Comparison of ENCODE assay signal across 17 mouse cellular contexts in the genomic region with DNA sequence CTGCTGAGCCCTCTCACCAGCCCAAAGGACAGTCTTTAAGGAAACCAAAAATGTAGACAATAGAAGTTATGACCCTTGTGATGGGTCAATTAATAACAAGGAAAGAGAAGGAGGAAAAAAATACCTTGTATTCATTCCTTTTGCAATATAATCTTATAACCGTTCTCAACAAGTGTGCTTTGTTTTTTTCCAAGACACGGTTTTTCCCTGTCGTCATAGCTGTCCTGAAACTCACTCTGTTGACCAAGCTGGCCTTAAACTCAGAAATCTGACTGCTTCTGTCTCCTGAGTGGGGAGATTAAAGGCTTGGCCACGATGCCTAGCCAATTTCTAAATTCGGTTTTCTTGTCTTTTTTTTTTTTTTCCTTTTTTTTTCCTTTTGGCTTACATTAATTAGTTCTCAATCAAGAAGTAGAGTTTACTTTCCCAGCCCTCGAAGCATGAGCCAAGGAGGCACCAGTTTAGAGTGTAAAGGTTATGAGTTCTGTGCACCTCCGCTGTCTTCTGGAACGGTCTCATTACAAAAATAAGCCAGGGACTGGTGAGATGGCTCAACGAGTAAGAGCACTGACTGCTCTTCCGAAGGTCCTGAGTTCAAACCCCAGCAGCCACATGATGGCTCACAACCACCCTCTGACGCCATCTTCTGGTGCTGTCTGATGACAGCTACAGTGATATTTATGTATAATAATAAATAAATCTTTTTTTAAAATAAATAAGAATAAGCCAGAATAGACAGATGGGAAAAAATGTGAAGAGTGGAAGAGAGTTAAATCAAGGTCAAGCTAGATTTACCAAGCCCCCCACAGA. TPM values are rescaled to one million over a fixed set of nuclear protein-coding genes. Genes with fewer than 3 reads are reported as not detected.
A peak's percentile ranks its signal among the peaks of the same experiment; 100 is the strongest.
DNase-seq lines count a peak whose midpoint lies in the region; TF ChIP-seq lines count a peak whose summit lies in the region.
"Had no signal": no experiment of that assay in that cellular context is flagged by ENCODE, and none has a peak within 500 bp of the region (broad histone marks: within the 10 kb centered on the region; RNA-seq: fewer than 3 reads in every experiment).

No protein-coding gene starts in this region.

- dilution Hi-C loops in CH12.LX (cut with MboI; ENCODE audit: extremely low pct_ligation_motif_present, extremely low pct_unique_long_range_greater_than_20kb, low sequenced_read_pairs): no loop called here

- H3K4me3 ChIP-seq in CH12.LX (replicated peaks in 1 of 3; ENCODE audit: low read depth in 2 of 3, low read length in 2 of 3, poor library complexity in 1 of 3) (no peak overlapping the region), ES-Bruce4 (ENCODE audit: low read depth, low read length) (no peak overlapping the region)

- peak overlapping the region; percentile 75 for H3K4me2 ChIP-seq in CH12.LX (ENCODE audit: insufficient read depth, low read depth, poor library complexity, severe bottlenecking)

- TF ChIP-seq EP300 in CH12.LX (IDR thresholded peaks at IDR 0.05; ENCODE audit: low read length) (peak; percentile 70), ES-Bruce4 (IDR thresholded peaks at IDR 0.05; ENCODE audit: insufficient read depth, low read depth, low read length) (no peak)

- H3K9ac ChIP-seq in CH12.LX (ENCODE audit: insufficient read depth, low read depth) (no peak overlapping the region; the same call in 1 of the 2 replicates), ES-Bruce4 (ENCODE audit: low read depth, poor library complexity, severe bottlenecking) (no peak overlapping the region)

- no peak for TF ChIP-seq POLR2A in CH12.LX (IDR thresholded peaks at IDR 0.05; ENCODE audit: low read depth, low read length)
- no peak for TF ChIP-seq POLR2A in ES-Bruce4 (IDR thresholded peaks at IDR 0.05; ENCODE audit: insufficient read depth, low read length)

- H3K4me1 ChIP-seq in CH12.LX (ENCODE audit: control insufficient read depth in 1 of 2, insufficient read depth in 2 of 2) (peaks cover 3% of the 10 kb centered on the region in 2 experiments; a peak in 3 of 4 replicates), ES-Bruce4 (ENCODE audit: control insufficient read depth, insufficient read depth, low read length) (no peaks in the 10 kb centered on the region)

- peak; percentile 17 for DNase-seq in heart, adult 11 months
- no peak for DNase-seq in heart, adult 8-10 months (ENCODE audit: low spot score)
- DNase-seq in A20 (ENCODE audit: low read depth, low spot score) (peak; percentile 55), CH12.LX (ENCODE audit: extremely low read depth) (no peak)
- DNase-seq in adrenal gland, adult 8-10 months: no peak
- DNase-seq in frontal cortex, postnatal 36 days (ENCODE audit: low spot score in 2 of 2): no peak
- no peak for DNase-seq in layer of hippocampus, adult 9-11 months
- DNase-seq: adrenal gland, postnatal 25 days; B cell, adult 2 months; cerebellum, adult 11 months; cerebellum, adult 11-12 months; cerebellum, adult 18-20 months; cerebellum, adult 2 months; cerebellum, adult 8-10 months; cerebellum, adult 9-10 months had no signal

- no peak overlapping the region for H3K27ac ChIP-seq in CH12.LX (ENCODE audit: insufficient read depth, low read depth)
- H3K27ac ChIP-seq in ES-Bruce4 (ENCODE audit: insufficient read depth, low read length): no peak overlapping the region

- no peaks in the 10 kb centered on the region for H3K9me3 ChIP-seq in CH12.LX (replicated peaks; ENCODE audit: low read length)
- no peaks in the 10 kb centered on the region for H3K9me3 ChIP-seq in ES-Bruce4 (replicated peaks; ENCODE audit: control insufficient read depth, insufficient read depth, low read length, poor library complexity, severe bottlenecking)
- H3K9me3 ChIP-seq: G1E had no signal

- TF ChIP-seq RAD21 in CH12.LX (IDR thresholded peaks at IDR 0.05; ENCODE audit: low read depth, low read length): peak; percentile 13

- no peaks in the 10 kb centered on the region for H3K79me2 ChIP-seq in CH12.LX (replicated peaks; ENCODE audit: control insufficient read depth, extremely low read depth, insufficient read depth, poor library complexity, severe bottlenecking)

- H3K27me3 ChIP-seq in CH12.LX (replicated peaks) (no peaks in the 10 kb centered on the region), ES-Bruce4 (ENCODE audit: control insufficient read depth, insufficient read depth, low read length, poor library complexity, severe bottlenecking) (no peaks in the 10 kb centered on the region)

- peak in 1 of 2 experiments; percentile 45; a peak in 2 of 4 replicates for TF ChIP-seq CTCF in CH12.LX (conservative IDR thresholded peaks at IDR 0.05 in 1 of 2, IDR thresholded peaks at IDR 0.05 in 1 of 2; ENCODE audit: low read depth in 2 of 2, low read length in 2 of 2)
- peak; percentile 1 for TF ChIP-seq CTCF in ES-Bruce4 (IDR thresholded peaks at IDR 0.05; ENCODE audit: low read depth, low read length)

- no peaks in the 10 kb centered on the region for H3K36me3 ChIP-seq in CH12.LX (replicated peaks in 1 of 2; ENCODE audit: control insufficient read depth in 1 of 2, insufficient read depth in 1 of 2, low read length in 1 of 2)
- no peaks in the 10 kb centered on the region for H3K36me3 ChIP-seq in ES-Bruce4 (ENCODE audit: control insufficient read depth, insufficient read depth, low read length, poor library complexity, severe bottlenecking)
- H3K36me3 ChIP-seq: G1E had no signal

- in situ Hi-C loops in CH12.LX (cut with MboI; ENCODE audit: low pct_ligation_motif_present, low pct_unique_long_range_greater_than_20kb, low sequenced_read_pairs): no loop called here

TF ChIP-seq in CH12.LX, 34 proteins besides CTCF, POLR2A, EP300 and RAD21:
- TF ChIP-seq BHLHE40 (IDR thresholded peaks at IDR 0.05; ENCODE audit: low read depth, low read length) (0 out of 2 replicates have a peak, but pooled peaks have one; percentile 32), GABPA (IDR thresholded peaks at IDR 0.05; ENCODE audit: insufficient replicate concordance, low read depth, low read length) (no peak), ZNF384 (IDR thresholded peaks at IDR 0.05; ENCODE audit: low read depth, low read length) (peak; percentile 27; the same call in 1 of the 2 replicates), ZMIZ1 (IDR thresholded peaks at IDR 0.05; ENCODE audit: low read depth, low read length) (no peak), SMC3 (IDR thresholded peaks at IDR 0.05; ENCODE audit: low read depth, low read length) (peak; percentile 27), IRF4 (IDR thresholded peaks at IDR 0.05; ENCODE audit: low read depth, low read length) (peak; percentile 56; the same call in 1 of the 2 replicates), MAFK (IDR thresholded peaks at IDR 0.05; ENCODE audit: insufficient replicate concordance, low read length) (peak; percentile 52; the same call in 1 of the 2 replicates), TBP (conservative IDR thresholded peaks at IDR 0.05; ENCODE audit: low read depth, low read length) (peak; percentile 94), SIN3A (IDR thresholded peaks at IDR 0.05; ENCODE audit: low read length) (no peak), ELF1 (IDR thresholded peaks at IDR 0.05; ENCODE audit: low read depth, low read length) (peak; percentile 56; the same call in 1 of the 2 replicates), KAT2A (IDR thresholded peaks at IDR 0.05; ENCODE audit: insufficient replicate concordance, low read length) (no peak), ETS1 (conservative IDR thresholded peaks at IDR 0.05; ENCODE audit: low read depth, low read length) (0 out of 2 replicates have a peak, but pooled peaks have one; percentile 17), JUN (IDR thresholded peaks at IDR 0.05; ENCODE audit: insufficient read depth, low read depth, low read length) (peak; percentile 61; the same call in 1 of the 2 replicates)

RNA-seq across cellular contexts. Expression of gene Zc3h15, which starts 23.5 kb away (rescaled TPM):
- total RNA-seq in heart, adult 8-10 months (2022): 10 to 100 TPM; 48.8 to 54.2 (median 52.4) TPM
- 172 and 176 TPM in 2 replicates for total RNA-seq in CH12.LX (2012; rRNA removed)
- 233 and 262 TPM in 2 replicates for total RNA-seq in CH12.LX (2014; rRNA removed)
- polyA plus RNA-seq in CH12.LX (2012; ENCODE audit: insufficient read length, low read depth): 277 and 339 TPM in 2 replicates
- 170 and 191 TPM in 2 replicates for polyA plus RNA-seq in ES-Bruce4 (2011; ENCODE audit: insufficient read depth, insufficient read length, low read depth, missing spikeins)
- 100 to 1,000 TPM in 2 of 4 experiments, 10 to 100 TPM in 2; 83.8 to 125 (median 98.6) TPM for total RNA-seq in adrenal gland, adult 8-10 months (2022)

Comparison
In these comparisons a context has a peak if more than half of its experiments do, and no peak if none do; other contexts are left out.
1. DNase-seq: peak in heart, adult 11 months (single experiment) and A20 (single experiment); none in heart, adult 8-10 months (single experiment), CH12.LX (single experiment), adrenal gland, adult 8-10 months (single experiment), frontal cortex, postnatal 36 days (0 of 2) and layer of hippocampus, adult 9-11 months (single experiment).